Mouse (Mus musculus) liver (tissue): Measurements from ENCODE around the gene Tunar.
A peak's percentile ranks its signal among the peaks of the same experiment; 100 is the strongest.

Source experiments
- DNase-seq: peaks from one replicate; pipeline ENCODE4 v3.0.0-alpha.2; 2020; ENCODE audit warnings: mixed read lengths

Gene Tunar

GRCm38 (mm10) chr12:105333570-105333969 lies at the start of gene Tunar:
TSS of gene Tunar (plus strand) at chr12:105333870.
- DNase-seq: no peak

DNA sequence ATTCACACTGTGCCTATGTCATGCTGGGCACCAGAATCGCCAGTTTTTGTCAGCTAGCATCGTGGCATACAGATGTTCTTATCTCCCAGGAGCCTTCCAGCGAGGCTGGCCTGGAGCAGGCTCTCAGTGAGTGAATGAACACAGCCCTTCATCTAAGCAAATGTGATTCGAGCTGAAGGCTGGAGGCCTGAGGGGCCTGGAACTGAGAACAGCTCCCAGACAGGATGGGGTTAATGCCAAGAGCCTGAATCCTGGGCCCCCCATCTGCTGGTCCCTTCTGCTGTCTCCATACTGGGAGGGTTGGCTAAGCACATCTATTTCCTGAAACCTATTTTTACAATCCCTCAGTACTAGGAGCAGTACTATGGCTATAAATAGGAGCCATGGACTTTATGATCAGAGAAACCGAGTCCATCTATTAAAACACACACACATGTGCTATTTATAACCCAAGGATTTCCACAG lies 21.1 kb upstream of the Tunar start:
- DNase-seq: no peak

DNA sequence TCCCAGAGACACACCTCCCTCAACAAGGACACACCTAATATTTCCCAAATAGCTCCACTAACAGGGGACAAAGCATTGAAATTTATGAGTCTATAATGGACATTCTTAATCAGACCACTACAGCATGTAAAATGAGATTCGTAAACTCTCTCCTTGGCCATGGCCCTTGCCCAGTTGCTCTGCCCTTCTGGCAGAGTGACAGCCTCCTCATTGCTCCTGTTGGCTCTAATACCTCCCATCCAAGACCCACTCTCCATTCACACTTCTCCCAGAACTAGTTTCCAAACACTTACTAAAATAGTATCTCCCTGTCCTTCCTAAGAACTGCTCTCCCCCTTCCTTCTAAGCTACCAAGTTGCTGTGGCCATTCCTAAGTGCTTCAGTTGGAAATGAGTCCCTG lies 19.3 kb upstream of the Tunar start:
- no peak for DNase-seq

GRCm38 (mm10) chr12:105322160-105322559 lies 11.5 kb upstream of the Tunar start:
- peak; percentile 35 for DNase-seq

DNA sequence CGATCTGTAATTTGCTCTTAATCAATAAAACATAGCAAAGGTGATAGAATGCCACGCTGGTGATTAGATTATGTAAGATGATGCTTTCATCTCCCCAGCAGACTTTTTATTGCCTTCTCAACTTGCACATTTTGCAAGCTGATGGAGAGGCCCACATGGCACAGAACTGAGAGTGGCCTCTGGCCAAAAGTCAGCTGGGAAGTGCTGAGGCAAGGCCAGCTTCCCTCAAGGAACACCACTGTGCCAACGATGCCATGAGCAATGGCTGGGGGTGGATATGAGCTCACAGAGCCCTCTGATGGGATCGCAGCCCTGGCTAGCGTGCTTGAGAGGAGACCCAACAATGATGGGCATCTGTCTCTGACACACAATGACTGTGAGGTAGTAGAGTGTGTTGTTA lies 6.6 kb upstream of the Tunar start:
- no peak for DNase-seq

GRCm38 (mm10) chr12:105328396-105328795 lies 5.3 kb upstream of the Tunar start:
- DNase-seq: no peak

GRCm38 (mm10) chr12:105336094-105336420 lies 2.4 kb downstream of the Tunar start:
- no peak for DNase-seq

DNA sequence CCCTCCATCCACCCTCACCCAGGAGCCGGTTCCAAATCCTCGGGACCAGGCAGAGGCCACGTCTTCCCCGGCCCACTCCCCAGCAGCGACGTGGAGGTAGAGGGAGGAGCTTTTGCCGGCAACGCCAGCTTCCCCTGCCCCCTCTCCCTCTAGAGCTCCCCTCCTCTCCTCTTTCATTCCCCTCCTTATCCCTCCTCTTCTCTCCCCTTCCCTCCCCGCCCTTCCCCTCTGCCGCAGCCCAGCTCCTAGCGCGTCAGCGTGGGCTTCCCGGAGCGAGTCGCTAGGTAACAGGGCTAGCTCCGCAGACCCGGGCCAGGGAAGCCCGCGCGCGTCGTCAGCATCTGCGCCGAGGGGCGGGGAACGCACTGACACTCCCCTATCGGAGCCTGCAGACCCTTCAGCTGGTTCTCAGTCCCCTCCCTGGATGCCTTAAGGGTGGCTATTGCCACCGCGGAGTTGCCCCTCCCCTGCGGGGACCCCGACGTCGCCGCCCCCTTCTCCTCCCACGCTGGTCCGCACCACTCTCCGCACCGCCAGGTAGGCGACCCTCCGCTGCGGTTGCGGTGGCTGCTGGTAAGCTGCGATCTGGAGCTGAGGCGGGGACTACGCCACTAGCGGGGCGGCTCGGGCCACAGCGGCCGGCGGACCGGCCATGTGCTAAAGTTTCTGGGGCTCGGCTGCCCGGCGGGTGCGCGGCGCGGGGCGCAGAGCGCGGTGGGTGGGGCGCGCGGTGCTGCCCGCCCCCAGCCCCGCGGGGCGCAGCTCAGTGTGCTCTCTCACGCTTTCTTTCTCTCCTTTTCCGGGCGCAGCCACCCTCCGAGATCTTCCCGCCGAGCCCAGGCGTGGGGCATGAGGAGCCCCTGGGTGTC lies 3.0 kb downstream of the Tunar start:
- peak; percentile 15 for DNase-seq

DNA sequence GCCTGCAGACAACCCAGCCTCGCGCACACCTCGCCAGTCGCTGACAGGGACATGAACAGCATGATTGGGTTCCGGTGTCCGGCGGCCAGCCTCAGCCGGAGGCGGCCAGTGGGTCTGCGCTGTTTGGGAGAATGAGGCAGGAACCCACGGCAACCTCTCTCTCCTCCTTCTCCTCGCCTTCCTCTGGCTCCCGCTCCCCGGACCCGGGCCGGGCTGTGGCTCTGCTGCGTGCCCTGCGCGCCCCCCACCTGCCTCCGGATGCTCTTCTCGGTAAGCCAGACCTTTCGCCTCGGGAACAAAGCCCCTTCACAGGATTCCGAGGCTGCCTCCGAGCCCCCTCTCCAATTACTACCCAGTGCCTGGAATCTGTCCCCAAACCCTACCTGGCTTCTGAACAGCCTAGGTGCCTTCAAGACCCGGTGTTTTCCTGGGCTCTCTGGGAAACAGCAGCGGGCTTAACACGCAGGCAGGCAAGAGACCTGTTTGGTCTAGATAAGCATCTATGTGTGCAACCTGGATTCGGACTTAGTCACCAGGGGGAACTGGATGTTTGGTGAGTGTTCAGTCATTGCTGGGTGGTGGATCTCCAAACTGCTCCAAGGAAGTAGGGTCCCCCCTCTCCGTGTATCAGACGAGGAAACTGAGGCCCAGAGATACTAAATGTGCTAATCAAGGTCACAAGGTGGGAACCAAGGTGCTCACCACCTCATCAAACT lies 3.8 kb downstream of the Tunar start:
- DNase-seq: no peak

- DNase-seq: no peak
Observed at GRCm38 (mm10) chr12:105338256-105338977, 4.7 kb downstream of the Tunar start.

DNA sequence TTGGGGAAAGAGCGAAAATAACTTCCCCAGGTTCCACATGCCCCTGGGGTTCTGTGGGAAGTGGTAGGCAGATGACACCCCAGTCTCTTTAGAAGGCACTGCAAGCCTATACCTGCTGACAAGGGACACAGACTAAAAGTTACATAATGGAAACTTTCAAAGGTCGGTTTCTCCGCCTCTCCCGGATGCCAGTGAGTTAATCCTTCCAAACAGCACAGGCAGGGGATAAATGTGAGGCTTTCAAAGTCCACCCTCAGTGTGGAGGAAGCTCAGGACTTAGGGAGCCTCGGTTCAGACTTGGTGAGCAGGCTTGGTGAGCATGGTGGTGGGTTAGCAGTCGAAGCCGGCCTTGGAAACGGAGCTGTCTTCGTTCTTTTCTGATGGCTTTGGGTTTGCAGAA lies 7.9 kb downstream of the Tunar start:
- DNase-seq: no peak

DNA sequence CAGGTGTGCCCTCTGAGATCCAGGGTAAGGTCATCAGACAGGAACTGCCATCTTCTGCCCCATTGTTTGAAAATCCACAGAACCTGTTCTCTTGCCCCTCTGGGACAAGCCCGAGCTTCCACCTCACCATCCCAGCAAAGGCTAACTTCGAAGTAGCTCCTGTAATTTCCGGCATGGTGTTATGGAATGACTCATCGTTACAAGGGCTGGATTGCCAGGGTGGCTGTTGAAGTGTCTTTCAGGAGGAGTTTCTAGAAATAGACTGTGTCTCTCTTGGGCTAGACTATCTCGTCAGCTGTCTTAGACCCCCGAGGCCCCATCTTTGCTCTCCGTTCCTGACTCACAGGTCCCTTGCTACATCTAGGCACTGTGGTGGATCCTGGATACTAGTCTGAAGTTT lies 10.8 kb downstream of the Tunar start:
- no peak for DNase-seq

GRCm38 (mm10) chr12:105346861-105347260 lies 13.2 kb downstream of the Tunar start:
- DNase-seq: no peak

- no peak for DNase-seq
Observed at GRCm38 (mm10) chr12:105347261-105347660, 13.6 kb downstream of the Tunar start.

GRCm38 (mm10) chr12:105354266-105354665 lies 20.6 kb downstream of the Tunar start:
- DNase-seq: no peak

DNA sequence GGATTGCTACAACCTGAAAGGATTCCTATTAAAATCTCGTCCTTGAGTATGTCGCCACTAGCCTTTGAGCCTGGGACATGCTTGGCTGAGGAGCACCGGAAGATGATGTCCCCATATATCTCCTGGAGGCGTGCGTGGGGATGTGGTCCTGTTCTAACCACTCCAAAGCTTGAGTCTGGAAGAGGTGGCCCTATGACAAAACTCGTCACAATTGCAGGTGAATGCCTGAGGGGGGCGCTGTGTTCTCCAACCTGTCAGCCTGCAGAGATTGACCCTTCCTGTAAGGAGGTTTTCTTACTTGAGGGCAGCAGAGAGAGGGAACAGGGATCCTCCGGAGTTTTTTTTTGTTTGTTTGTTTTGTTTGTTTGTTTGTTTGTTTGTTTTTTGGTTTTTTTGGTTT lies 21.1 kb downstream of the Tunar start:
- no peak for DNase-seq

GRCm38 (mm10) chr12:105356781-105357180 lies 23.1 kb downstream of the Tunar start:
- no peak for DNase-seq

DNA sequence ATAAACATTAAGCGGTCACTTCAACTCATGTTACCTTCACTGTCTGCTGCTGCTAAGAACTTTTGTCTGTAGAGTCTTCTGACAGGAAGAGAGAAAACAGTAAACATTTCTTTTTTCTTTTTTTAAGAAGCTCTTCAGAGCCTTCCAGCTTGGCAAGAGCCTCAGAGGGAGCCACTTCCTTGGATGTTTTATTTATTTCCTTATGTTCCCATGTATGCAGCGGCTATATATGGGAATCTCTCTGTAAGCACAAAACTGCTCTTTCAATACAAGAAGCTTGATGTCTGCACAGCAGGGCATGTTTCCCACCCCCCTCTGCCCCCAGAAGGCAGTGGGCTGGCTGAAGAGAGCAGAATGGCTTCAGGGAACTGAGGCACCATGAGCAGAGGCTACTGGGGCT lies 30.0 kb downstream of the Tunar start:
- DNase-seq: no peak

- DNase-seq: no peak
Observed at GRCm38 (mm10) chr12:105374564-105374963, 40.9 kb downstream of the Tunar start.

DNA sequence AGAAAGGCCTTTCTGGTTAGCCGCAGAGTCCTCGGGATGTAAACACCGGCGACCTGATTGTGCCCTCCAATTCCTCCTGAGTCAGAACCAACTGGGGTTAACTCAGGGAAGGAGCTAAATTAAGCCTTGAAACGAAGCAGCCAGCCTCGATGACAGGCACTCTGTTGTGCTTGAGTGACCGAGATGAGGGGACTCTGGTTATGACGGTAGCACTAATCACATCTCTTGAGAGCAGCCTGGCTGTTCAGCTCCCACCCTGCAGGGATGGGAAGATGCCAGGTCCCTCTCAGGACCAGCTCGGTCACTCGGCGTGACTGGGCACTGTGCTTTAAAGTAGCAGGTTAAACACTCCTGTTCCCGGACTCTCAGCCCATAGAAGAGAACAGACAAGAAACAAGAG lies 43.3 kb downstream of the Tunar start:
- no peak for DNase-seq

GRCm38 (mm10) chr12:105382733-105383132 lies 49.1 kb downstream of the Tunar start:
- DNase-seq: no peak

DNA sequence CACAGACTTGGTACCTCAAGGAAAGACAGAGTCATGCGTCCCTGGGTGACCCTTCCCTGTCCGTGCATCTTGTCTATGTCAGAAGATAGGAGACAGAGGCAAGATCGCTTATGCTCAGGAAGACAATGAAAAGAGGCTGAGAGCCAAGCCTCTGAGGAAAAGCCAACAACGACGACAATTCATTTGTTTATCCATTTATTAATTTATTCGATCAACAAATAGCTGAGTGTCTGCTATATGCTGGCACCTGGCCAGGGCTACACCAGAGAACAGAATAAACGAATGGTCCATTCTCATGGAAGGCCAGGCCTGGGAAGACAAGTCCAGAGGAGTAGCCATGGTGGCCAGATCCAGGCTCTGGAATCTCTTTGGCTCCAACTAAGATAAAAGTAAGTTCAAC lies 61.0 kb downstream of the Tunar start:
- no peak for DNase-seq

GRCm38 (mm10) chr12:105398172-105398571 lies 64.5 kb downstream of the Tunar start:
- DNase-seq: no peak

- DNase-seq: no peak
Observed at GRCm38 (mm10) chr12:105403742-105404141, 70.1 kb downstream of the Tunar start.
